Mouse (Mus musculus): ENCODE results near the gene 3110082J24Rik.

- TF ChIP-seq CTCF (IDR thresholded peaks at IDR 0.05; ENCODE audit: borderline replicate concordance, extremely low read depth, insufficient read depth, insufficient read length) = no peak
- TF ChIP-seq POLR2A (IDR thresholded peaks at IDR 0.05; ENCODE audit: borderline replicate concordance, extremely low read depth, insufficient read depth, insufficient read length, poor library complexity, severe bottlenecking) = no peak
Measured at GRCm38 (mm10) chr5:30132173-30132572, 26.3 kb upstream of the 3110082J24Rik start.

Measured in brain, embryonic 14.5 days (tissue).